Mouse (Mus musculus): Measurements from ENCODE around the gene Orc3. TPM values are rescaled to one million over a fixed set of nuclear protein-coding genes. Genes with fewer than 3 reads are reported as not detected.

Orc3 gene
- total RNA-seq, 2 experiments from 2014 or later: 46.3 to 54.8 TPM

GRCm38 (mm10) chr4:34523586-34523985 lies 91.2 kb downstream of the Orc3 start:
- DNase-seq (ENCODE audit: low spot score in 2 of 2): no peak

DNA sequence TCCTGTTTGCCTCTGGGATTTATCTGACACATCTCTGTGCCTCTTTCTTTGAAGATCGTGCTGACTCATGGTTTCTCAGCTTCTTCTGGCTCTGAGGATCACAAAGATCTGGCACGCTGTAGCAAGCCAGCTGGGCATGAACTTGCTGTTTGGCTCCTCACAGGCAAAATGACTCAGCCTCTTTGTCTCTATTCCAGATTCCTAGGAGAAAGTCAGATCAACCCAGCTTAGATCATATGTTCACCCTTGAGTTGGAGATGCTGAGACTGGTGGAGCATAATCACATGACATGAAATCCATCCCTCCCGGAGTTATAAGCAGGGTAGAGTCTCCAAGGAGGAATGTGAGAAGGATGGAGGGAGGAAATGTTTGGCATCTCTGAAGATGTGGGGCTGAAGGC lies 91.9 kb downstream of the Orc3 start:
- DNase-seq (ENCODE audit: low spot score in 2 of 2): peak in 1 of 2 experiments; percentile 11

Other genes with a start within 250 kb of the Orc3 start
- 10 to 100 TPM; 81.9 to 92.2 TPM for gene Akirin2, start 64.0 kb downstream of the Orc3 start, total RNA-seq (2021)
- 10 to 100 TPM; 26.9 to 28.8 TPM for gene Rars2, start within 50 bp of the Orc3 start, total RNA-seq (2021)
- 10 to 100 TPM; 20.9 to 22.0 TPM for gene Slc35a1, start 72.5 kb upstream of the Orc3 start, total RNA-seq (2021)
- gene Cfap206, start 115.3 kb upstream of the Orc3 start, total RNA-seq (2021): not detected
- not detected for gene Gm136, start 141.3 kb upstream of the Orc3 start, total RNA-seq (2021)
- gene Smim8, start 163.5 kb upstream of the Orc3 start, total RNA-seq (2021): 10 to 100 TPM; 21.1 to 25.4 TPM